In genomic region chr5:146783891-146784290, GRCm38 (mm10) we compare ENCODE assay signal across 22 mouse cellular contexts.
"Had no signal": no experiment of that assay in that cellular context is flagged by ENCODE, and none has a peak within 500 bp of the region (broad histone marks: within the 10 kb centered on the region; RNA-seq: fewer than 3 reads in every experiment).

No protein-coding gene starts in this region.

- DNase-seq: gastrocnemius, postnatal 14 days; gastrocnemius, postnatal 36 days; heart, adult 11 months; heart, adult 2 months; heart, postnatal 14 days; heart, postnatal 36 days; kidney, postnatal 14 days; layer of hippocampus, adult 9-11 months; layer of hippocampus, postnatal 36 days; left cerebral cortex, postnatal 4 days had no signal

- H3K4me1 ChIP-seq: hindbrain, embryonic 15.5 days had no signal

- ATAC-seq: hindbrain, postnatal 0 days; intestine, embryonic 16.5 days; liver, embryonic 12.5 days had no signal

- H3K4me2 ChIP-seq: heart, embryonic 11.5 days; heart, embryonic 13.5 days; heart, embryonic 15.5 days; hindbrain, embryonic 13.5 days; hindbrain, embryonic 15.5 days; kidney, embryonic 15.5 days; limb, embryonic 13.5 days; limb, embryonic 15.5 days; liver, embryonic 12.5 days had no signal

- H3K27me3 ChIP-seq: heart, embryonic 13.5 days; heart, embryonic 15.5 days; hindbrain, embryonic 13.5 days; hindbrain, embryonic 15.5 days; kidney, embryonic 15.5 days; limb, embryonic 13.5 days; limb, embryonic 15.5 days; liver, embryonic 12.5 days had no signal

- H3K9ac ChIP-seq: heart, embryonic 13.5 days; heart, embryonic 15.5 days; hindbrain, embryonic 13.5 days; hindbrain, embryonic 15.5 days; kidney, embryonic 15.5 days; limb, embryonic 15.5 days; liver, embryonic 12.5 days had no signal

- H3K4me3 ChIP-seq: heart, adult 2 months; heart, embryonic 13.5 days; heart, embryonic 15.5 days; hindbrain, embryonic 13.5 days; hindbrain, embryonic 15.5 days; kidney, embryonic 15.5 days; limb, embryonic 13.5 days; limb, embryonic 15.5 days; liver, embryonic 12.5 days had no signal

- H3K9me3 ChIP-seq: heart, embryonic 13.5 days; heart, embryonic 15.5 days; hindbrain, embryonic 13.5 days; hindbrain, embryonic 15.5 days; kidney, embryonic 15.5 days; limb, embryonic 13.5 days; limb, embryonic 15.5 days; liver, embryonic 12.5 days had no signal

- H3K27ac ChIP-seq: heart, adult 2 months; heart, embryonic 13.5 days; heart, embryonic 15.5 days; hindbrain, embryonic 13.5 days; hindbrain, embryonic 15.5 days; hindbrain, postnatal 0 days; kidney, embryonic 15.5 days; kidney, postnatal 0 days; limb, embryonic 13.5 days; limb, embryonic 15.5 days; liver, embryonic 12.5 days had no signal

- H3K36me3 ChIP-seq: heart, embryonic 13.5 days; heart, embryonic 15.5 days; hindbrain, embryonic 15.5 days; limb, embryonic 15.5 days had no signal
